Mouse (Mus musculus): ENCODE results near the gene Serpind1. TPM values are rescaled to one million over a fixed set of nuclear protein-coding genes. Genes with fewer than 3 reads are reported as not detected.

The Serpind1 gene
- not detected in 2 replicates for polyA plus RNA-seq (2012; ENCODE audit: insufficient read depth, insufficient read length, missing spikeins)

- Histone ChIP-seq H3K27ac (replicated peaks; ENCODE audit: low read depth, low read length) (no peak within 1 kb of the TSS), H3K4me1 (ENCODE audit: control insufficient read depth, insufficient read depth, insufficient read length, low read length) (no peaks in the 10 kb centered on the region), H3K4me3 (ENCODE audit: insufficient read depth, low read depth, low read length) (no peak within 1 kb of the TSS)
Observed at GRCm38 (mm10) chr16:17331116-17331515, at the start of gene Serpind1. Gene Serpind1, plus strand, starts transcription at chr16:17331371.

GRCm38 (mm10) chr16:17283151-17283550 lies 48.0 kb upstream of the Serpind1 start:
- Histone ChIP-seq H3K27ac (replicated peaks; ENCODE audit: low read depth, low read length) (no peak overlapping the region), H3K4me3 (ENCODE audit: insufficient read depth, low read depth, low read length) (no peak overlapping the region), H3K4me1 (ENCODE audit: control insufficient read depth, insufficient read depth, insufficient read length, low read length) (no peaks in the 10 kb centered on the region)

GRCm38 (mm10) chr16:17287103-17287502 lies 44.1 kb upstream of the Serpind1 start:
- no peak overlapping the region for H3K4me3 ChIP-seq (ENCODE audit: insufficient read depth, low read depth, low read length)
- no peaks in the 10 kb centered on the region for H3K4me1 ChIP-seq (ENCODE audit: control insufficient read depth, insufficient read depth, insufficient read length, low read length)
- no peak overlapping the region for H3K27ac ChIP-seq (replicated peaks; ENCODE audit: low read depth, low read length)

- H3K4me3 ChIP-seq (ENCODE audit: insufficient read depth, low read depth, low read length) = no peak overlapping the region
- H3K4me1 ChIP-seq (ENCODE audit: control insufficient read depth, insufficient read depth, insufficient read length, low read length) = no peaks in the 10 kb centered on the region
- H3K27ac ChIP-seq (replicated peaks; ENCODE audit: low read depth, low read length) = no peak overlapping the region
Observed at GRCm38 (mm10) chr16:17291016-17291415, 40.2 kb upstream of the Serpind1 start.

- no peak overlapping the region for H3K27ac ChIP-seq (replicated peaks; ENCODE audit: low read depth, low read length)
- H3K4me3 ChIP-seq (ENCODE audit: insufficient read depth, low read depth, low read length) = no peak overlapping the region
- no peaks in the 10 kb centered on the region for H3K4me1 ChIP-seq (ENCODE audit: control insufficient read depth, insufficient read depth, insufficient read length, low read length)
Observed at GRCm38 (mm10) chr16:17292751-17293150, 38.4 kb upstream of the Serpind1 start.

GRCm38 (mm10) chr16:17300818-17301217 lies 30.4 kb upstream of the Serpind1 start:
- H3K27ac ChIP-seq (replicated peaks; ENCODE audit: low read depth, low read length) = no peak overlapping the region

GRCm38 (mm10) chr16:17303521-17304245 lies 27.5 kb upstream of the Serpind1 start:
- Histone ChIP-seq H3K4me1 (ENCODE audit: control insufficient read depth, insufficient read depth, insufficient read length, low read length) (no peaks in the 10 kb centered on the region), H3K4me3 (ENCODE audit: insufficient read depth, low read depth, low read length) (no peak overlapping the region), H3K27ac (replicated peaks; ENCODE audit: low read depth, low read length) (no peak overlapping the region)

More at GRCm38 (mm10) chr16:17300818-17301217, 30.4 kb upstream of the Serpind1 start:
- Histone ChIP-seq H3K4me1 (ENCODE audit: control insufficient read depth, insufficient read depth, insufficient read length, low read length) (no peaks in the 10 kb centered on the region), H3K4me3 (ENCODE audit: insufficient read depth, low read depth, low read length) (no peak overlapping the region)

- Histone ChIP-seq H3K4me3 (ENCODE audit: insufficient read depth, low read depth, low read length) (no peak overlapping the region), H3K27ac (replicated peaks; ENCODE audit: low read depth, low read length) (no peak overlapping the region), H3K4me1 (ENCODE audit: control insufficient read depth, insufficient read depth, insufficient read length, low read length) (no peaks in the 10 kb centered on the region)
Observed at GRCm38 (mm10) chr16:17307461-17307860, 23.7 kb upstream of the Serpind1 start.

- Histone ChIP-seq H3K4me3 (ENCODE audit: insufficient read depth, low read depth, low read length) (no peak overlapping the region), H3K4me1 (ENCODE audit: control insufficient read depth, insufficient read depth, insufficient read length, low read length) (no peaks in the 10 kb centered on the region), H3K27ac (replicated peaks; ENCODE audit: low read depth, low read length) (no peak overlapping the region)
Observed at GRCm38 (mm10) chr16:17309036-17309435, 22.1 kb upstream of the Serpind1 start.

GRCm38 (mm10) chr16:17312531-17312930 lies 18.6 kb upstream of the Serpind1 start:
- H3K4me3 ChIP-seq (ENCODE audit: insufficient read depth, low read depth, low read length) = no peak overlapping the region
- no peaks in the 10 kb centered on the region for H3K4me1 ChIP-seq (ENCODE audit: control insufficient read depth, insufficient read depth, insufficient read length, low read length)
- H3K27ac ChIP-seq (replicated peaks; ENCODE audit: low read depth, low read length) = no peak overlapping the region

- H3K4me3 ChIP-seq (ENCODE audit: insufficient read depth, low read depth, low read length) = no peak overlapping the region
- H3K27ac ChIP-seq (replicated peaks; ENCODE audit: low read depth, low read length) = no peak overlapping the region
- no peaks in the 10 kb centered on the region for H3K4me1 ChIP-seq (ENCODE audit: control insufficient read depth, insufficient read depth, insufficient read length, low read length)
Observed at GRCm38 (mm10) chr16:17316554-17316953, 14.6 kb upstream of the Serpind1 start.

GRCm38 (mm10) chr16:17321481-17321880 lies 9.7 kb upstream of the Serpind1 start:
- Histone ChIP-seq H3K27ac (replicated peaks; ENCODE audit: low read depth, low read length) (no peak overlapping the region), H3K4me3 (ENCODE audit: insufficient read depth, low read depth, low read length) (no peak overlapping the region), H3K4me1 (ENCODE audit: control insufficient read depth, insufficient read depth, insufficient read length, low read length) (no peaks in the 10 kb centered on the region)

GRCm38 (mm10) chr16:17324745-17325144 lies 6.4 kb upstream of the Serpind1 start:
- Histone ChIP-seq H3K4me3 (ENCODE audit: insufficient read depth, low read depth, low read length) (no peak overlapping the region), H3K27ac (replicated peaks; ENCODE audit: low read depth, low read length) (no peak overlapping the region), H3K4me1 (ENCODE audit: control insufficient read depth, insufficient read depth, insufficient read length, low read length) (no peaks in the 10 kb centered on the region)

GRCm38 (mm10) chr16:17326064-17326463 lies 5.1 kb upstream of the Serpind1 start:
- Histone ChIP-seq H3K4me3 (ENCODE audit: insufficient read depth, low read depth, low read length) (no peak overlapping the region), H3K4me1 (ENCODE audit: control insufficient read depth, insufficient read depth, insufficient read length, low read length) (no peaks in the 10 kb centered on the region)

GRCm38 (mm10) chr16:17329848-17330570 lies 1.2 kb upstream of the Serpind1 start:
- H3K4me3 ChIP-seq (ENCODE audit: insufficient read depth, low read depth, low read length) = no peak overlapping the region
- H3K27ac ChIP-seq (replicated peaks; ENCODE audit: low read depth, low read length) = no peak overlapping the region

More at GRCm38 (mm10) chr16:17326064-17326463, 5.1 kb upstream of the Serpind1 start:
- no peak overlapping the region for H3K27ac ChIP-seq (replicated peaks; ENCODE audit: low read depth, low read length)

GRCm38 (mm10) chr16:17331855-17332254 lies 684 bp downstream of the Serpind1 start:
- H3K4me1 ChIP-seq (ENCODE audit: control insufficient read depth, insufficient read depth, insufficient read length, low read length) = no peaks in the 10 kb centered on the region
- H3K4me3 ChIP-seq (ENCODE audit: insufficient read depth, low read depth, low read length) = no peak overlapping the region
- H3K27ac ChIP-seq (replicated peaks; ENCODE audit: low read depth, low read length) = no peak overlapping the region

More at GRCm38 (mm10) chr16:17329848-17330570, 1.2 kb upstream of the Serpind1 start:
- H3K4me1 ChIP-seq (ENCODE audit: control insufficient read depth, insufficient read depth, insufficient read length, low read length) = no peaks in the 10 kb centered on the region

All from brown adipose tissue, adult 24 weeks (tissue).